Mouse (Mus musculus) hindbrain, embryonic 11.5 days (tissue): ENCODE data around the gene Xylt2. TPM values are rescaled to one million over a fixed set of nuclear protein-coding genes. Genes with fewer than 3 reads are reported as not detected.
"Not testable (repeated sequence)": the region's sequence is repeated elsewhere in the genome, so short reads cannot be mapped to it uniquely, and the experiment has no call there.

Experiments used
- ATAC-seq: fragments of 200-750 bp; cut with Nextera tagmentation; 2 replicates; pipeline ENCODE4 v1.8.0; 2017; ENCODE audit warnings: mild to moderate bottlenecking, moderate TSS enrichment, moderate library complexity; ENCODE audit not compliant: low FRiP score
- DNase-seq: peaks from one replicate; pipeline ENCODE4 v3.0.0-alpha.2; 2015; ENCODE audit warnings: low spot score
- H3K27ac ChIP-seq: fragments of 300-500 bp; sonication (generic); 2 replicates; pipeline ENCODE4 v1.5.1; 2014; ENCODE audit warnings: mild to moderate bottlenecking, low read depth, low read length
- H3K27me3 ChIP-seq: fragments of 300-500 bp; sonication (generic); 2 replicates; pipeline ENCODE4 v1.6.1; 2014; ENCODE audit warnings: mild to moderate bottlenecking, low read length, moderate library complexity, mixed read lengths; ENCODE audit not compliant: control insufficient read depth, insufficient read depth
- H3K36me3 ChIP-seq: fragments of 300-500 bp; sonication (generic); 2 replicates; pipeline ENCODE4 v1.6.1; 2014; ENCODE audit warnings: mild to moderate bottlenecking, low read length, moderate library complexity, mixed read lengths; ENCODE audit not compliant: control insufficient read depth, insufficient read depth
- H3K4me1 ChIP-seq: fragments of 300-500 bp; sonication (generic); replicated peaks from 2 replicates; pipeline ENCODE4 v1.6.1; 2014; ENCODE audit warnings: low read length, mixed read lengths; ENCODE audit not compliant: control insufficient read depth, insufficient read depth
- H3K4me2 ChIP-seq: fragments of 300-500 bp; sonication (generic); replicated peaks from 2 replicates; pipeline ENCODE4 v1.6.1; 2014; ENCODE audit warnings: mild to moderate bottlenecking, low read depth, low read length
- H3K4me3 ChIP-seq: fragments of 300-500 bp; sonication (generic); 2 replicates; pipeline ENCODE4 v1.5.1; 2014; ENCODE audit warnings: low read depth, low read length
- H3K9ac ChIP-seq: fragments of 300-500 bp; sonication (generic); 2 replicates; pipeline ENCODE4 v1.6.1; 2014; ENCODE audit warnings: low read depth, low read length
- H3K9me3 ChIP-seq: fragments of 300-500 bp; sonication (generic); 2 replicates; pipeline ENCODE4 v1.6.1; 2016; ENCODE audit warnings: low read length; ENCODE audit not compliant: control insufficient read depth
- WGBS: fragments of 180-500 bp; shearing (Covaris S2); extraction: QIAGEN DNeasy Blood & Tissue Kit; methylation state at CpG from one replicate; pipeline ENCODE4 v1.1.7; 2014; 5-methylcytosine and 5-hydroxymethylcytosine counted together
- polyA plus RNA-seq: library from polyadenylated mRNA; unstranded; fragments of >200 nt; fragmentation: Nextera tagmentation; extraction: Ambion mirVana; gene quantifications from 2 replicates; pipeline ENCODE4 v1.2.1, GENCODE M21; 2014

The Xylt2 gene
- polyA plus RNA-seq, 1 experiment from 2014 or later, result 9.6 TPM

DNA sequence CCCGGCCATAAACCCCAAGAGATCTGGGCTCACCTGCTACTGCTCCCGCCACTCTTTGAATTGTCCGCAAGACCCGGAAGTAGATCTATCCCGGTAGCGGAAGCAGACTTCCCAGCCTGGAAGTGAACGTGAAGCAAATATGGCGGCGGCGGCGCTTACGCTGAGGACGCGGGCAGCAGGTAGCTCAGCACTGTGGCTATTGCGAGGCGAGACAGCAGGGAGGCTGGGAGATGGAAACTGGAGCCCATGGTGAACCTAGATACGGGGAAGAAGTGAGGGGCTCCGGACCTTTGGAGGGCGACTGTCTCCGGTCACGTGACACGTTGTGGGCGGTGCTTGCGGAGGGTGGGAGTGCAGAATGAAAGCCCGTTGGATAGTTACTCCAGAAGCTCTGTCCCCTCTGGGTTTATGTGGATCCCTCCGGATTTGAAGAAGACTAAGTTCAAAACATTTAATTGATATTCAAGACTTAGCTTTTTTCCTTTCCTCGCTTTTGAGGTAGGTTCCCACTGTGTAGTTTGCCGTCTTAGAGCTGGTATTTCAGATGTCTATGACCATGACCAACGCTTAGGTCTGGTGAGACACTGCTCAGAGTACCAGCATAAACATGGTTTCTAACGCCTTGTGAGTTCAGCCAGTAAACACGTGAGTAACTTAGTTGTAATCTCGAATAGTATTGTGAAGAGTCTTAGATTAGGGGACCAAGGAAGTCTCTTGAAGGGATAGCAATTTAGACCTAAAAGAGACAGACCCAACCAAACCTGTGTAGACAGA lies 23.5 kb downstream of the Xylt2 start, which contains the start of the genes Mrpl27 and Eme1:
Gene Mrpl27, plus strand, starts transcription at position 105 of the 774 bp plus-strand sequence.
Gene Eme1, minus strand, starts transcription at position 302 of the 774 bp plus-strand sequence.
- under 1% methylated on average over 32 of the region's 32 CpGs for WGBS
- H3K9ac ChIP-seq, result peak within 1 kb of the TSS; percentile 73
- peak; percentile 88 for DNase-seq
- H3K36me3 ChIP-seq, result no peaks in the 10 kb centered on the region
- H3K4me2 ChIP-seq, result peak within 1 kb of the TSS; percentile 71
- no peaks in the 10 kb centered on the region for H3K4me1 ChIP-seq
- peak; percentile 92 for ATAC-seq
- H3K4me3 ChIP-seq, result peak within 1 kb of the TSS; percentile 63
- H3K27me3 ChIP-seq, result no peaks in the 10 kb centered on the region
- H3K9me3 ChIP-seq, result no peaks in the 10 kb centered on the region
- H3K27ac ChIP-seq, result peak within 1 kb of the TSS; percentile 89

- H3K9ac ChIP-seq, result peak overlapping the region; percentile 73; the same call in 1 of the 2 replicates
Measured at GRCm38 (mm10) chr11:94652973-94653372, 24.3 kb downstream of the Xylt2 start.

DNA sequence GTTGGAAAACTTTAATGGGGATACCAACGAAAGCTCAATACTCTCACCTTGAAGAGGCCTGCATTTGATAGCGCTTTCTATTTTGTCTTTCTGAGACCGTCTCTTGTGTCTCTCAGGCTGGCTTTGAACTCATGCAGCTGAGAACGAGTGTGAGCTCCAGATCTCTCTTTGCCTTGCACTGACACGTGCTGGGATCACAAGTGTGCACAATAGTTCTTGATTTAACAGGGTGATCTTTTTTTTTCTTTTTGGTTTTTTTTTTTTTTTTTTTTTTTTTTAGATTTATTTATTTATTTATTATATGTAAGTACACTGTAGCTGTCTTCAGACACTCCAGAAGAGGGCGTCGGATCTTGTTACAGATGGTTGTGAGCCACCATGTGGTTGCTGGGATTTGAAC lies 26.1 kb downstream of the Xylt2 start:
- DNase-seq, H3K36me3 ChIP-seq, H3K9me3 ChIP-seq: not testable (repeated sequence)

More at GRCm38 (mm10) chr11:94652973-94653372, 24.3 kb downstream of the Xylt2 start:
- H3K27me3 ChIP-seq, result no peaks in the 10 kb centered on the region
- no peaks in the 10 kb centered on the region for H3K36me3 ChIP-seq
- H3K9me3 ChIP-seq, result no peaks in the 10 kb centered on the region
- H3K4me1 ChIP-seq, result no peaks in the 10 kb centered on the region
- ATAC-seq (no peak), DNase-seq (no peak)
- H3K27ac ChIP-seq, result no peak overlapping the region
- peak overlapping the region; percentile 63 for H3K4me3 ChIP-seq
- 47% methylated on average over 8 of the region's 8 CpGs for WGBS
- H3K4me2 ChIP-seq, result peak overlapping the region; percentile 48

GRCm38 (mm10) chr11:94646457-94646856 lies 30.9 kb downstream of the Xylt2 start:
- Histone ChIP-seq H3K36me3 (peaks cover 16% of the 10 kb centered on the region; the same call in 1 of the 2 replicates), H3K9ac (no peak overlapping the region), H3K4me3 (no peak overlapping the region), H3K4me1 (no peaks in the 10 kb centered on the region), H3K27me3 (no peaks in the 10 kb centered on the region), H3K4me2 (no peak overlapping the region), H3K9me3 (no peaks in the 10 kb centered on the region), H3K27ac (no peak overlapping the region)
- DNase-seq, result no peak
- WGBS, result 99% methylated on average over 4 of the region's 4 CpGs
- ATAC-seq, result no peak

More for the DNA sequence above, 26.1 kb downstream of the Xylt2 start:
- not testable (repeated sequence) for H3K27me3 ChIP-seq, H3K27ac ChIP-seq, ATAC-seq, H3K4me1 ChIP-seq, H3K4me2 ChIP-seq, H3K9ac ChIP-seq, H3K4me3 ChIP-seq
- 95% methylated on average over 5 of the region's 7 CpGs for WGBS

GRCm38 (mm10) chr11:94644461-94645219 lies 32.7 kb downstream of the Xylt2 start:
- ATAC-seq (no peak), DNase-seq (no peak)
- H3K27me3 ChIP-seq, result no peaks in the 10 kb centered on the region
- WGBS, result 90% methylated on average over 8 of the region's 8 CpGs
- H3K4me1 ChIP-seq, result no peaks in the 10 kb centered on the region
- H3K9me3 ChIP-seq, result no peaks in the 10 kb centered on the region
- no peak overlapping the region for H3K4me2 ChIP-seq
- H3K27ac ChIP-seq, result no peak overlapping the region
- H3K36me3 ChIP-seq, result peaks cover 19% of the 10 kb centered on the region
- no peak overlapping the region for H3K9ac ChIP-seq
- H3K4me3 ChIP-seq, result no peak overlapping the region

- Histone ChIP-seq H3K27ac (no peak overlapping the region), H3K36me3 (peaks cover 26% of the 10 kb centered on the region), H3K27me3 (no peaks in the 10 kb centered on the region), H3K4me1 (peaks cover 7% of the 10 kb centered on the region; the same call in 1 of the 2 replicates), H3K9ac (no peak overlapping the region), H3K9me3 (no peaks in the 10 kb centered on the region), H3K4me3 (no peak overlapping the region), H3K4me2 (no peak overlapping the region)
- WGBS, result 89% methylated on average over 5 of the region's 5 CpGs
- DNase-seq (no peak), ATAC-seq (no peak)
Measured at GRCm38 (mm10) chr11:94634431-94634830, 42.9 kb downstream of the Xylt2 start.

- Histone ChIP-seq H3K9ac (no peak overlapping the region), H3K4me2 (no peak overlapping the region), H3K36me3 (peaks cover 20% of the 10 kb centered on the region), H3K4me1 (peaks cover 7% of the 10 kb centered on the region; the same call in 1 of the 2 replicates), H3K4me3 (no peak overlapping the region), H3K27me3 (no peaks in the 10 kb centered on the region), H3K9me3 (no peaks in the 10 kb centered on the region), H3K27ac (no peak overlapping the region)
- ATAC-seq (no peak), DNase-seq (no peak)
- WGBS, result 89% methylated on average over 8 of the region's 8 CpGs
Measured at GRCm38 (mm10) chr11:94632988-94633387, 44.3 kb downstream of the Xylt2 start.

DNA sequence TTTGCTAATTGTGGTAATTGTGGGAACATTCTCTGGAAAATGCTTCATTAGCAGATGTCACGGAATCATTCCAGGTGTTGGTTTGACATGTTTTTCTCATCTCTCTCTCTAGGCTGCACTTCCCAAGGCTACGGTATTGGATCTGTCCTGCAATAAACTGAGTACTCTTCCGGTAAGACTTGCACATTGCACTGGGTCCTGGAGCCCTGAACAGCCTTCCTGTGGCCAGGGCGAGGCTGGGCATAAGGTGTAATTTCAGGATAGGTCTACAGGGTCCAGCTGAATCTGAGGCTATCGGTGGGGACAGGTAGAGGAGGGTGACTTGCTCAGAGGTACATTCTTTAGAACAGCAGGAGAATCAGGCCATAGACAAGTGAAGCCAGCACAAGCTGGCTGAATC lies 45.3 kb downstream of the Xylt2 start:
- H3K9ac ChIP-seq, result no peak overlapping the region
- H3K9me3 ChIP-seq, result no peaks in the 10 kb centered on the region
- H3K36me3 ChIP-seq, result peaks cover 16% of the 10 kb centered on the region
- WGBS, result 94% methylated on average over 5 of the region's 5 CpGs
- DNase-seq, result no peak
- no peak for ATAC-seq
- no peak overlapping the region for H3K4me2 ChIP-seq
- H3K27me3 ChIP-seq, result no peaks in the 10 kb centered on the region
- H3K27ac ChIP-seq, result no peak overlapping the region
- no peak overlapping the region for H3K4me3 ChIP-seq
- H3K4me1 ChIP-seq, result peaks cover 7% of the 10 kb centered on the region; the same call in 1 of the 2 replicates
